In genomic region chr3:104059001-104059622, GRCm38 (mm10) we compare ENCODE assay signal across 8 mouse cellular contexts.
DNase-seq lines count a peak whose midpoint lies in the region; ATAC-seq lines count a peak whose summit lies in the region.

No protein-coding gene starts in this region.

- H3K4me3 ChIP-seq in embryonic facial prominence, embryonic 12.5 days, result no peak overlapping the region
- no peak overlapping the region for H3K4me3 ChIP-seq in neural tube, embryonic 12.5 days

- ATAC-seq in embryonic facial prominence, embryonic 12.5 days (ENCODE audit: insufficient number of reproducible peaks, insufficient read depth, low FRiP score, low TSS enrichment), result 0 out of 2 replicates have a peak, but pooled peaks have one; percentile 56
- ATAC-seq in neural tube, embryonic 12.5 days (ENCODE audit: low FRiP score, low read depth), result peak; percentile 66; the same call in 1 of the 2 replicates

- peak; percentile 16 for DNase-seq in cerebellum, adult 11 months
- DNase-seq in layer of hippocampus, adult 18-20 months (ENCODE audit: low spot score in 2 of 2), result peak; percentile 45 to 67
- DNase-seq in thymus, postnatal 36 days, result no peak
- no peak for DNase-seq in heart, postnatal 10 days
- DNase-seq in heart, adult 18-20 months, result no peak
- DNase-seq in T-cell, adult 2 months (ENCODE audit: low spot score), result no peak

- no peaks in the 10 kb centered on the region for H3K27me3 ChIP-seq in embryonic facial prominence, embryonic 12.5 days
- no peaks in the 10 kb centered on the region for H3K27me3 ChIP-seq in neural tube, embryonic 12.5 days (replicated peaks)

- H3K9ac ChIP-seq in embryonic facial prominence, embryonic 12.5 days, result no peak overlapping the region
- no peak overlapping the region for H3K9ac ChIP-seq in neural tube, embryonic 12.5 days

- no peak overlapping the region for H3K27ac ChIP-seq in embryonic facial prominence, embryonic 12.5 days
- H3K27ac ChIP-seq in neural tube, embryonic 12.5 days, result no peak overlapping the region

- 52% methylated on average over 6 of the region's 6 CpGs for WGBS in embryonic facial prominence, embryonic 12.5 days
- WGBS in neural tube, embryonic 12.5 days, result 17% methylated on average over 6 of the region's 6 CpGs

- no peak overlapping the region for H3K4me2 ChIP-seq in embryonic facial prominence, embryonic 12.5 days (replicated peaks)
- H3K4me2 ChIP-seq in neural tube, embryonic 12.5 days (replicated peaks), result no peak overlapping the region; the same call in 1 of the 2 replicates

- peaks cover 6% of the 10 kb centered on the region; the same call in 1 of the 2 replicates for H3K4me1 ChIP-seq in embryonic facial prominence, embryonic 12.5 days
- peaks cover 3% of the 10 kb centered on the region; the same call in 1 of the 2 replicates for H3K4me1 ChIP-seq in neural tube, embryonic 12.5 days

- H3K9me3 ChIP-seq in embryonic facial prominence, embryonic 12.5 days, result no peaks in the 10 kb centered on the region
- no peaks in the 10 kb centered on the region for H3K9me3 ChIP-seq in neural tube, embryonic 12.5 days

- intact Hi-C loops in heart, postnatal 10 days (cut with DNase I), result no loop called here

- H3K36me3 ChIP-seq in embryonic facial prominence, embryonic 12.5 days, result no peaks in the 10 kb centered on the region
- H3K36me3 ChIP-seq in neural tube, embryonic 12.5 days, result no peaks in the 10 kb centered on the region

Comparison
In these comparisons a context has a peak if more than half of its experiments do, and no peak if none do; other contexts are left out.
1. DNase-seq: peak in cerebellum, adult 11 months (single experiment) and layer of hippocampus, adult 18-20 months (2 of 2); none in thymus, postnatal 36 days (0 of 2), heart, postnatal 10 days (0 of 2), heart, adult 18-20 months (0 of 2) and T-cell, adult 2 months (single experiment).